Mouse (Mus musculus): Measurements from ENCODE around the gene Cfap300. TPM values are rescaled to one million over a fixed set of nuclear protein-coding genes. Genes with fewer than 3 reads are reported as not detected.

Gene Cfap300
- total RNA-seq (2021): 10 to 100 TPM in 1 of 2 experiments, 1 to 10 TPM in 1; 8.1 to 10.8 TPM

- intact Hi-C loops (cut with DNase I): no loop called here
- peak; percentile 98 for DNase-seq
Measured at GRCm38 (mm10) chr9:8042338-8043043, at the start of gene Cfap300. Gene Cfap300, minus strand, starts transcription at chr9:8042823.

- intact Hi-C loops (cut with DNase I): no loop called here
- DNase-seq: no peak
Measured at GRCm38 (mm10) chr9:8078882-8079281, 36.3 kb upstream of the Cfap300 start.

DNA sequence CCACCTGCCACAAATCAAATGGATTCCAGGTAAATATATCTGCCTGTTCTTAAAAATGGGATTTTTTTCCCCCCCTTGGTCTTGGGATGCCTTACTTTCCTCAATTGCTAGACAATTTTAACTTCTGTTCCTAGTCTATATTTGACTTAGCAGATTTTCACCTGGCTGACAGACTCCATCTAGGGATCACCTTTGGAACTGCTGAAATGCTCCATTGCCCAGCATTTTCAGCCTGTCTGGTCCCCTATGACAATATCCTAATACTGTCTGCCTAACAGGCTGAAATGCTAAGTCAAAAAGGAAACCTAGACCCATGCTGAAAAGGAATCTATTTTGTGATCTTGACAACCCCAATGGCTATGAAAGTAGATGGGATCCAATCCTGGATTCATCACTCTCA is 31.7 kb upstream of the Cfap300 start:
- DNase-seq: no peak
- intact Hi-C loops (cut with DNase I): no loop called here

GRCm38 (mm10) chr9:8073203-8073755 is 30.7 kb upstream of the Cfap300 start:
- intact Hi-C loops (cut with DNase I): no loop called here
- DNase-seq: no peak

GRCm38 (mm10) chr9:8059636-8060035 is 17.0 kb upstream of the Cfap300 start:
- intact Hi-C loops (cut with DNase I): no loop called here
- DNase-seq: no peak

GRCm38 (mm10) chr9:8054831-8055230 is 12.2 kb upstream of the Cfap300 start:
- intact Hi-C loops (cut with DNase I): no loop called here

DNA sequence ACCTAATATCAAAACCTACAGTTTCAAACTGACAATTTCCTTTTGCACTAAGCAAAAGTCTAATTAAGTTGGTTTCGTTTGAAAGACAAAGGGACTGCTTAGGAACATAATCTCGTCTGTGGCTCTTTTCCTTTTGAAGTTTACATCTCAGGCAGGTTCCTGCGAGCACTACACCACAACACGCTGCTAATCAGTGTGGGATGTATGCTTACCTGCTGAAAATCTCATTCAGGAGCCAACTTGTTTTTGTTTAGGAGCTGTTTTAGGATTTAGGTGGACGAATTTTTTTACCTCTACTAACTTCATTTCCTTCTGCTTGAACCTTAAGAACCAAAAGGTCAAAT is 393 bp upstream of the Cfap300 start:
- intact Hi-C loops (cut with DNase I): no loop called here
- DNase-seq: no peak

More at GRCm38 (mm10) chr9:8054831-8055230, 12.2 kb upstream of the Cfap300 start:
- DNase-seq: no peak

DNA sequence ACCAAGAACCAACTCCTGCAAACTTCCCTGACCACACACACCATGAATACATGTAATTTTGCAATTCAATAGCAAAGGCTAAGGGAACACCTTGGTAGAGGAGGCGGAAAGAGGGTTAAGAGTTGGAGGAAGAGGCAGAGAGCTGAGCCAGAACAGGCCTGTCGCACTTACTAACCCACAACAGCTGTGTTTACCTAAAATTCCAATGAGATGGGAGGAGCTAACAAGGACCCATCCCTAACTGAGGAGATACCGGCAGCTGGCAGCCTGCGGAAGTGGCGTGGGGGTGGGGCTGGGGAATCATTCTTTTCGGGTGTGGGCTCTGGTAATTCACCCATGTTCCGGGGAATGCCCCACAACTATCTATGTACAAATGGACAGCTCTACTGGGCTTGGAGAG is 7.1 kb downstream of the Cfap300 start:
- DNase-seq: no peak
- intact Hi-C loops (cut with DNase I): no loop called here

GRCm38 (mm10) chr9:8035091-8035490 is 7.5 kb downstream of the Cfap300 start:
- intact Hi-C loops (cut with DNase I): no loop called here

DNA sequence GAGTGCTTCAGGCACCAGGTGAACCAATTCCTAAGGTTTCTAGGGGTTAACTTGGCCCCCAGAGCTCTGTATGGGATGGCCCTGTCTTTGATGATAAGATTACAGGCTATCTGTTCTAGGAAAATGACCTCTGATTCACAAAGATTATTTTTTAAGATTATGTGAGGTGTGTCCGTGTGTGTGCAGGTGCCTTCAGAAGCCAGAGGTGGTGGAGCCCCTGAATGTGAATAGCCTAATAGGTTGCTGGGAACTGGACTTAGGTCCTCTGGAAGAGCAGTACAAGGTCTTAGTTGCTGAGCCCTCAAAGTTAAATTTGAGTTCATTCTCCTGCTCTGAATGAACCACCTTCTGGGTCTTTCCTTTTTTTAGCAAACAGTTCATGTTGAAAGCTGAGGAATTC is 8.5 kb downstream of the Cfap300 start:
- intact Hi-C loops (cut with DNase I): no loop called here
- DNase-seq: no peak

More at GRCm38 (mm10) chr9:8035091-8035490, 7.5 kb downstream of the Cfap300 start:
- no peak for DNase-seq

GRCm38 (mm10) chr9:8032847-8033246 is 9.8 kb downstream of the Cfap300 start:
- DNase-seq: peak; percentile 20
- intact Hi-C loops (cut with DNase I): no loop called here

GRCm38 (mm10) chr9:8018609-8019008 is 24.0 kb downstream of the Cfap300 start:
- intact Hi-C loops (cut with DNase I): no loop called here
- DNase-seq: no peak

GRCm38 (mm10) chr9:8017253-8017913 is 25.2 kb downstream of the Cfap300 start:
- DNase-seq: no peak
- intact Hi-C loops (cut with DNase I): no loop called here

DNA sequence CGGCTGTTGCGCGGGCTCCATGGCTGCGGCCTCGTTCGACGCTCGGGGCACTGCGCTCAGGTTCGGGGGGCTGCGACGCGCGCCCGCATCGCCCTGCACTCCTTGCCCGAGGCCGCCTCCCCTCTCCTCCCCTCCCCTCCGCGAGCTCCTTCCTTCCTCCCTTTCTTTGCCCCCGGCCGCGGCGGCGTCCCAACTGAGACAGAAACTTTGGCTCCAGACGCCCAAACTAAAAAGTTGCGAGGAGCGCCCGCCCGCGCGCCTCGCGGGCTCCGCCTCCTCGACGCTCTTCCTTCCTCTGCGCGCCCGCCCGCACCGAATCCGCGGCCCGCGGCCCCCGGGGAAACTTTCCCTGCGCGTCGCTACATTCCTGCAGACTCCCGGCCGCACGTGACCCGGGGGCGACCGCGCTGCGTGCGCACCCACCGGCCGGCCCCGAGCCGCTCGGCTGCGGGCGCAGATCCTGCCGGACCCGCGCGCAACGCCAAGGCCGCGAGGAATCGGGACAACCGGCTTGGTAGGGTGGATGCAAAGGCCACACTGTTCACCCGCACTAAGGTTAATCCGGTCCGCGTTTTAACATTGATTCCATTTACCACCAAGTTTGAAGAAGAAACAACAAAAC is 38.1 kb downstream of the Cfap300 start, which contains the start of gene Yap1:
Gene Yap1, minus strand, starts transcription at position 227 of the 622 bp plus-strand sequence.
- intact Hi-C loops (cut with DNase I): no loop called here
- DNase-seq: peak; percentile 80

DNA sequence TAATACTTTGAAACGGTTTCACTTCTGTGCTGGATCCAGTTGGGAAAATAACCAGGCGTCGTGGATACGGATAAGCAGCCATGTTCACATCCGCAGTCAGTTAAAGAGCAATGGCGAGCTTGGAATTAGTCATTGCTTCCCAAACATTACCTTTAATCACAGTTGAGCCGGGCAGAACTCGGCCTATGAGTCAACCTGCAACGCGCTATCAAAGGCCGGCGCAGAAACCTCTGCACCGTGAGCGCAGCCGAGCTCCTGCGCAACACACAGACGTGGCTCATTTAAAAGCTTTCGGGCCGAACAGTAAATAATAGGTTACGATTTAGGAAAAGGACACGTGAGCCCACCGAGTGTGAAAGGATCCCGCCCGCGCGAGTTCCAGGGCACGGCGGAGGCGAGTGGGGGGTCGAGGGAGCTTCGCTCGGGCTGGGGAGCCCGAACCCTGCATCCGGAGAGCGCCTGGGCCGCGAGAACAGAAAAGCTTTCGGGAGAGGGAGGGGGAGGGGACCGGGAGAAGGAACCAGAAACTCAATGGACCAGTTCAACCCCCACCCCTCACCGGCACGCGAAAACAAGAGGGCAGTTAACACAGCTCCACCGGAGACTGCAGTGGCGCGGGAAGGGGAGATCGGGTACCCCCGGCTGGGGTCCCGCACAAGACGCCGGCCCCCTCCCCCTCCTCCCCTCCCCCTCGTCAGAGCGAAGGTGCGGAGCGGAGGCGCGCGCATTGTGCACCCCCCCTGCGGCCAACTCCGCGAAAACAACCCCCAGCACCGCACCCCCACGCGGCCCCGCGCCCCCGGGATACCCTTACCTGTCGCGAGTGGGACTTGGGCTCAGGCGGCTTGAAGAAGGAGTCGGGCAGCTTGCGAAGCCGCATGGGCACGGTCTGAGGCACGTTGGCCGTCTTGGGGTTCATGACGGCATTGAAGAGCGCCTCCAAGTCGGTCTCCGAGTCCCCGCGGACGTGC is 39.0 kb downstream of the Cfap300 start:
- intact Hi-C loops (cut with DNase I): no loop called here

DNA sequence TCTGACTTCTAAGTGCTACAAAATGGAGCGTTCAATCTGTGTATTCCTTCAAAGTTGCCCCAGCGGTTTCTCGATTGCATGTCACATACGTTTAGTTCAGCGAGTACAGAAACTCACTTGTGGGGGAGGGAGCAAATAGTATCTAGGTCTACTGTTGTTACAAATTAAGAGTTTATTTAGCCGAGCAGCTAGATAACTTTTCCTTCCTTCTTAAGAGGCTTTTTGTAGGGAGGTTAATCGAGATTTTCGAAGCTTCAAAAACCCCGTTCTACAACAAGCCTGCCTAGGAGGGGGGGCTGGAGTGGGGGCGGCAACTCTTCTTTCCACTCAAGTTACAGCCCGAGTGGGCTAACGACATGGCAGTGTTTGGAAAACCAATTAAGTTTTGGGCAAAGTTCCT is 39.8 kb downstream of the Cfap300 start:
- intact Hi-C loops (cut with DNase I): no loop called here
- no peak for DNase-seq

More for the DNA sequence above, 39.0 kb downstream of the Cfap300 start:
- peak; percentile 45 for DNase-seq

GRCm38 (mm10) chr9:8001352-8001751 is 41.3 kb downstream of the Cfap300 start:
- intact Hi-C loops (cut with DNase I): no loop called here
- peak; percentile 37 for DNase-seq

- intact Hi-C loops (cut with DNase I): no loop called here
- no peak for DNase-seq
Measured at GRCm38 (mm10) chr9:7994275-7994674, 48.3 kb downstream of the Cfap300 start.

DNA sequence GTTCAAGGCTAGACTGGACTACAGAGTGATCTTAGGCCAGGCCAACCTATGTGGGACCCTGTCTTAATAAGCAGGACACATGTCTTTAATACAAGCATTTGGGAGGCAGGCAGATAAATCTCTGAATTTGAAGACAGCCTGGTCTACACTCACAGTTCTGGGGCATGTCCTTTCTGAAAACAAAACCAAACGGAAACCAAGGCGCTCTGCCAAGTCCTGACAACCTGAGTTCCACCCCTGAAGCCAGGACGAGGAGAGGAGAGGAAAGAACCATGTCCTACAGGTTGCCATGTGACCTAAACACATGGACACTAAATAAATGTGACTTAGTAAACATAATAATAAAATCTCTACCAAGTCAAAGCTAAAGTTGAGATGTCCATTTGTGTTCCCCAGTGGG is 50.0 kb downstream of the Cfap300 start:
- no peak for DNase-seq
- intact Hi-C loops (cut with DNase I): no loop called here

DNA sequence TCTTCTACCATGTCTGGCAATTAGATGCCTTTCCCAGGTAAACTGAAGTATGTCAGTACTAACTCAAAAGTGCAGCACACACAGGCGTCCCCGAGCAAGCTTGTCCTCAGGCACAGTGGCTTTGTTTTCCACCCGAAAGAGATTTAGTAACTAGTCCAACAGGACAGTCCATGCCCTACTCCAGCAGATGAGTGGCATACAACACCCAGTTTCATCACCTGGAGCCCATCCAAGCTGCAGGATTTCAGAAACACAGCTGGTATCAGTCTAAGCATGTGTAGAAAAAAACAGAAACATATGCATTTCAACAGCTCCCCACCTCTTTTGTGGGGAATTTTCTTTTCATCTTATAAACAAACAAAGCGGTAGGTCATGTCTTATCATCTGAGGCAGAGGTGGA is 51.7 kb downstream of the Cfap300 start:
- DNase-seq: no peak
- intact Hi-C loops (cut with DNase I): no loop called here

Measured in left cerebral cortex, postnatal 4 days (tissue).